Mouse (Mus musculus): Measurements from ENCODE around the gene Yae1d1. TPM values are rescaled to one million over a fixed set of nuclear protein-coding genes. Genes with fewer than 3 reads are reported as not detected.

Gene Yae1d1
- polyA plus RNA-seq (2012) = 9.7 and 14.7 TPM in 2 replicates

DNA sequence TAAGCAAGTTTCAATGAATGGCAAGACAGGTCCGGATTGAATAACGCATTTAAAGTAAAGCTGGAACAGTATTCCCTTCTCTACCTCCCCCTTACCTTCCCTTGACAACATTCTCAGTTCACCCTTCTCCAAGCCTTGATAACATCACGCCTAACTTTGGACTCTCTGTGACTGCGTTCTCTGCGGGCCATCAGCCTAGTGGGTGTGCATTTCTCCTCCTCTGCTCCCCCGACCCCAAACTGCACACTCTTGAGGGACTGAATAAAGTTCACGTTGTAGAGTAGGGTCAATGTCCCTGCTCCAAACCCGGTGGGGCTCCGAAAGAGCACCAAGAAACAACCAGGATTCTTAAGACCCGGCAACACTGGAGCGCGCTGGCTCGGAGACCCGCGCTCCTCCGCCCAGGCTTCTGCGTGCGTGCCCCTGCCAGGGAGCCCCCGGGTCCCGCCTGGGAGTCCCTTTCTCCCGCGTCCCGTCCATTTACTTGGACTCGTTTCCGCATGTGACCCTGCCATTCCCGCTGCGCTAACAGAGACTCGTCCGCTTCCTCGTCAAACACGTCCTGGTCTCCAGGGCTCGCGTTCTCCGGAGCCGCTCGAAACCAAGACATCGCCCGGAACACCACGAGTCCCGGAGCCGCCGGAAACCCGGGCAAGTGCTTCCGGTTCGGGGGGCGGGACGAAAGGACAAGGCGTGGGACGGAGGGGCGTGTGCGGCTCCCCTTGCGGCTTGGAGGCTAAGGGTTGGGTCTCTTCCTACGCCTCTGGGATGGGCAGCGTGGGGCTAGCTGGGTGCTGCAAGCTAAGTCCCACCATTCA lies at the start of gene Yae1d1:
Yae1d1 (minus strand) TSS at position 653 of the 818 bp plus-strand sequence.
- no peak for TF ChIP-seq GATA1 (IDR thresholded peaks at IDR 0.05; ENCODE audit: low read length)

DNA sequence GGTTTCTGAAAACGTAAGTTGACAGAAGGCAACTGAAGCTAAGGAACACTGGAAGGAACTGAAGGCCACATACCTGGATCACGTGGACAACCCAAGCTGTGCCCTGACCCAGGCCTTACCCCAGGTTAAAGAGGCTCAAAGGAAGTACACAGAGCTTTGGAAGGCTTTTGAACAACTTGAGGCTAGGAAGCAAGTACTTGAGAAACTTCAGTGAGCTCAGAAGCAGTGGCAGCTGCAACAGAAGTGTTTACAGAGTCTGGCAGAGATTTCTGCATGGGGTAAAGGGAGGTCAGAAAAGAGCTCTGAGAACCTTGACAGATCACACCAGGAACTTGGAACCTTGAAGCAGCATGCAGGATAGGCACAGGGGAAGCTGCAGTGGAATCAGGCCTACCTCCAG lies 45.7 kb upstream of the Yae1d1 start:
- TF ChIP-seq GATA1 (IDR thresholded peaks at IDR 0.05; ENCODE audit: low read length) = no peak

DNA sequence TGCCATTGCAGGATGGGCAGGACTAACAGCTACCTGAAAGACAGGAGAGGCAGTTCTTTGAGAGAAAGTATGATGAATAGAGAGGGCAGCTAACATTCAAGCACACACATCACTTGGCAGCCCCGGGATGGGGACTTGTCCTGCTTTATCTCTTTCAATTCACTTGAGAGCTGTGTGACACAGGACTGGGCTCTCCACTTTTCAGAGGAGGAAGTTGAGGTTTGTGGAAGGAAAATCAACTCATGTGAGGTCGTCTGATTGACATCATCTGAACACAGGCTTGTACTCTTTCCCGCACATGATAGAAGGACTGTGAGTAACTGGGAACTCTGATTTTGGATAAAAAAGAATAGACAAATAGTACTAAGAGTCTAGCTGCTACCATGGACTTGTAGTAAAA lies 23.5 kb upstream of the Yae1d1 start:
- no peak for TF ChIP-seq GATA1 (IDR thresholded peaks at IDR 0.05; ENCODE audit: low read length)

DNA sequence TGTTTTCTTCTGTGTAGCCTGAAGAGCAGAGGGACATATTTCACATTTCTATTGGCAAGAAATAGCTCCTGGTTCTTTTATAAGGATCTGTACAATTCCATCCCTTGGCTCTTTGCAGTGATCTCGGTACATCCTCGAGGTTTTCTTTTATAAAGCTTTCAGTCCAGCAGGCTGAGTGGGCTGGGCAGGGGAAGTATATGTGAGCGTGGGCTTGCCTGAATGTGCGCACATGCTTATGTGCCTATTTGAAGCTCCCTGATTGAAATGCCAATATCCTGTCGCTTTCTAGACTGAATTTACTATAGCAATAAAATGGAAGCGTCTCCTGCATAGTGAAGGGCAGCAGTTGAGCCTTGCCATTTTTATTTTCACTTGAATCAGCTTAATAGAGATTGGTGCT lies 20.1 kb upstream of the Yae1d1 start:
- TF ChIP-seq GATA1 (IDR thresholded peaks at IDR 0.05; ENCODE audit: low read length) = no peak

DNA sequence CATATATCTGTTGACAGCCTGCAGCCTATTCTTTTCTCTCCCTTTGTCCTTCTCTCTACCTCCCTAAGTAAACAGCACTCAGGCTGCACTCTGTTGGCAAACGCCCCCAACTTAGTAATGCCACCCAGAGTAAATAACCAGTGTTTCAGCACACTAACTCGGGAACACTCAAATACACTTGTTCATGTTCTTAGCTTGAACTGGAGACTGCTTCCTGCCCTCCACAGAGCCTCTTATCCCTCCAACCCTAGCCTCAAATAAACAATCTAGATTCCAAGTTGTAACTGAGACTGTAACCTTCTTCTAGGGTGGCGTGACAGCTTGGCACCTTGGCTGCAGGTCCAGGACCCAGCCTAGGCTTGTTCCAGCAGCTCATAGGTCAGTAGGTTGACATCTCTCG lies 17.9 kb upstream of the Yae1d1 start:
- TF ChIP-seq GATA1 (IDR thresholded peaks at IDR 0.05; ENCODE audit: low read length) = no peak

DNA sequence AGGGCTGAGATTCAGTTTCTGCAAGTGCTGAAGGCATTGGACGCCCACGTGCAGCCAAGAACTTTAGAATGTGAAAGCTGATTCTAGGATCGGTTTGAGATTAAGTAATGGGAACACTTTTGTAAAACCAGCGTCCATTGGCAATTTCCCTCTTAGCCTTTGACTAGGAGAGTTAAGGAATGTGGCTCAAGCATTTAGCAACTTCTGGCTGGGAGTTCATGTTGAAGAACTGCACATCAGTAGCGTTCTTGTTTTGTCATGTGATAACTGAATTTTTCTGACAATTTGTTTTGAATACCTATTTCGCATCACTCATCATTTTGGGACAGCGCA lies 332 bp upstream of the Yae1d1 start:
- TF ChIP-seq GATA1 (IDR thresholded peaks at IDR 0.05; ENCODE audit: low read length) = no peak

DNA sequence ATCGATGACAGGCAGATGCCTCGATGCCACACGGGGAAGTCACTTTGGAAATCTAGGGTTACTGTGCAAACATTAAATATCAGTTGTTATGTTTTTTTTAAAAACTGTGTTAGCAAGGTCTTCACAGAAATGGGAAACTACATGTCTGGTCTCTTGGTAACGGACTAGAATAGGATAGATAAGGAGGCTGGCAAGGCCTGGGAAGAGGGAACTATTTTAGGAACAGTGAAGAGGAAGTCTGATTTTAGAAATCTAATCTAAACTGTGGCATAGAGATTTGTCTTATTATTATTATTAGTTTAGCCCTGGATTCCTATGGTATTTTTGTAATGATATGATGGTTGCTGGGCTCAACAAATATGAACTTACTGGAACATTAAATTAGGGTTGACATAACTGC lies 1.1 kb downstream of the Yae1d1 start:
- no peak for TF ChIP-seq GATA1 (IDR thresholded peaks at IDR 0.05; ENCODE audit: low read length)

DNA sequence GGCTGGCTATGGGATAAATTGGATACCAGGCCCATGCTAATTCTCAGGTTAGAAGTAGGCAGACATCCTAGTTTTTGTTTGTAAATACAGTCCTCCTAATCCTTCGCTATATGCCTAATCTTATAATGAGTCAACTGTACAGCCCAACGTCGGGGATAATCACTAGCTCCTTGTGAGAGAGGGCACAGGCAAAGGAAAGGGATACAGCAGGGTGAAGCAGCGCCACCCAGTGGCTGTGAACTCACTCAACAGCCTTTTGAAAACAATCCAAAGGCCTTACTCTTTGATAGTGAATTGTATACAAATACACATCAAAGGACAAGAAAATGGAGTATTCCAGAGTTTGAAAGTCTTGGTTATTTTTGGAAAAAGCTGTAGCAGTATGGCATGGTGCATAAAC lies 10.0 kb downstream of the Yae1d1 start:
- no peak for TF ChIP-seq GATA1 (IDR thresholded peaks at IDR 0.05; ENCODE audit: low read length)

DNA sequence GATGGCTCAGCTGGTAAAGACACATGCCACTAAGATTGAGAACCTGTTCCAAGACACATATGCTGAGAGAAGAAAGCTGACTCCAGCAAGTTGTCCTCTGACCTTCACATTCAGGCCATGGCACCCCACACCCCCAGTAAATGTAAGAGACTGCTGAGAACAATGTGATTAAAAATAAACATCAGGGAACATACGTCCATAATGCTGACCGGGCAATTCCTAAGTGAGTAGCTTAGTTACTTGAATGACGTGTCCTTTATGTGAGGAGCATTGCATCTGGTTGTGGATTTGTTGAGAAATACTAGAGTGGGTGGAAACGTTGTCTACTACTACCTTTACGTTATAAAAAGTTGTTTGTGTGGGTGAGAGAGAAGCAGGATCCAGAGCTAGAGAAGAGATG lies 10.5 kb downstream of the Yae1d1 start:
- no peak for TF ChIP-seq GATA1 (IDR thresholded peaks at IDR 0.05; ENCODE audit: low read length)

DNA sequence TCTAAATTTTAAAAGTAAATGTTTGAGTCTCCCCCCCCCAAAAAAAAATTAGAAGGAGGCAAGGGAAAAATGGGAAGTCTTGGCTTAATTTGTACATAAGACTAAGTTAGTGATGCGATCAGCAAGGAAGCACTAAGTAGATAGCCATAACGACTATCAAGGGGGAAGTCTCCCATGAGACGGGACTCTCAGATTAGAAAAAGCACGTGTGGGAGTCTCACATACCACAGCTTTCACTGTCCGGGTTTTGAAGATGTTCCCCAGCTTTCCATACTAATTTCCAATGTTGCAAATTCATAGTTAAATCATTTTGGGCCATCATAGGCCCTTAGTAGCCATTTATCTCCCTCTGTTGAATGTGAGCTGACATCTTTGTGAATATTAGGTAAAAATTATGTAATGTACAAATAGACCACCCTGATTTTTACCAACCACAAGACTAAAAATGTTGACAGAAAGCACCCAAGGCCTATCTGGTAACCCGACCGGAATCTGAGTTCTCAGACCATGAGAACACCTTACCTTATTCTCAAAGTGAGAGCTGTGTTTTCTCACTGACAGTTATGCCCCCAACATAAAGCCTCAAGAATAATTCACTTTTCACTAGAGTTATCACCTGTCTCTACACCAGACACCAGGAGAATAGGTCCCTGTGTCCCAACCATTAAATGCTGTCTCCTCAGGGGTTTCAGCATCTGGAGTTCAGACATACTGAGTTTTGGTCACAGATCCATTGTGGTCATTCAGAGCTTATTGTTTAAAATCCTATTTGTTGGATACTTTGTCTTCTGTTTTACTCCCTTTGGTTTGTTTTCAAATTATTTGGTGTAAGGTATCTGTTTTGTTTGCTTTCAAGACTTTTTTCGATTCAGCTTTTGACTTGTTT lies 16.1 kb downstream of the Yae1d1 start:
- no peak for TF ChIP-seq GATA1 (IDR thresholded peaks at IDR 0.05; ENCODE audit: low read length)

DNA sequence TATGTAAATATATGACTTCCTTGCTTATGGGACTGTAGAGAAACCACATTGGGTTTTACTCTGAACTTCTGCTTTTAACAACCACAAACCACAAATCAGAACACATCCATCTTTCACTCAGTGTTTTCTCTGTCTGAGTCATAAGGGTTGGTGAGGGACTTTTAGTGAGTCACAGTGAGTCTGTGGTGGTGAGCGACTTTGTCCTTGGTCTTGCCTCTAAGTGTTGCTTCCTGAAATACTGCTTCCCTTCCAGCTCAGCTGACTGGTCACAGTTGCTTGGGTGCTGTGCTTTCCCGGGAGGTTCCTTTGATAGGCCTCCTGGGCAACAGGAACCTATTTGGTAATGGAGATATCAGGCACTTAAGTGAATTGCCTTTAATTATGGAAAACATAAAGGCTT lies 17.3 kb downstream of the Yae1d1 start:
- TF ChIP-seq GATA1 (IDR thresholded peaks at IDR 0.05; ENCODE audit: low read length) = no peak

DNA sequence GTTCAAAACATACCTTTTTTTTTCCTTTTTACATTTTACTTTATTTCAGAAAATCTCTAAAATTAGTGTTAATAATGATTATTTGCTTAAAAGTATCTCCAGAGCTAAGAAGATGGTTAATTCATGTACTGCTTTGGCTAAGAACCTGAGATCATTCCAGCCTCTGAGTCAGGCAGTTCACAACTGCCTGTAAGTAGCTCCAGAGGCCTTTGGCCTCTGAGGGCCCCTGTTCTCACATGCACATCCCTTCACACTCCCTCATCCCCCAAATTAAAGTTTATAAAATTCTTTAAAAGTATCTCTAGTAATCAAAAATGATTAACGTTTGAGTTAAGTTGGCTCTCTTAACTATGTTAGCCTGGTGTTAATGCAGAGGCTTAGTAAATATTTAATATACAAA lies 17.7 kb downstream of the Yae1d1 start:
- no peak for TF ChIP-seq GATA1 (IDR thresholded peaks at IDR 0.05; ENCODE audit: low read length)

DNA sequence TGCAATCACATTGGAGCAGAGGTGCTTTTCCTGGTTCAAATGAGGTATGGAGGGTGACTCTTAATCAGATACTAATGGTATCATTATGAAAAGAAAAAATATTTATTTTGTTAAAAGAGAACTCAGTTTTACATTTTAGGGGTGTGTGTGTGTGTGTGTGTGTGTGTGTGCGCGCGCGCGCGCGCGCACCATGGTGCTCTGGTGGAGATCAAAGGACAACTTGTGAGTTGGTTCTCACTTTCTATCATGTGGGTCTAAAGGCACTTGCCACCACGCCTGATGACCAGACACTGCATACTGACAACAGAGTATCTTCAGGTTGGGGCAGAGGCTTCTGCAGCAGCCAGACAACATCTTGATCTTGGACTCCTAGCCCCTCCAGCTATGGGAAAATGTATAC lies 18.4 kb downstream of the Yae1d1 start:
- TF ChIP-seq GATA1 (IDR thresholded peaks at IDR 0.05; ENCODE audit: low read length) = no peak

DNA sequence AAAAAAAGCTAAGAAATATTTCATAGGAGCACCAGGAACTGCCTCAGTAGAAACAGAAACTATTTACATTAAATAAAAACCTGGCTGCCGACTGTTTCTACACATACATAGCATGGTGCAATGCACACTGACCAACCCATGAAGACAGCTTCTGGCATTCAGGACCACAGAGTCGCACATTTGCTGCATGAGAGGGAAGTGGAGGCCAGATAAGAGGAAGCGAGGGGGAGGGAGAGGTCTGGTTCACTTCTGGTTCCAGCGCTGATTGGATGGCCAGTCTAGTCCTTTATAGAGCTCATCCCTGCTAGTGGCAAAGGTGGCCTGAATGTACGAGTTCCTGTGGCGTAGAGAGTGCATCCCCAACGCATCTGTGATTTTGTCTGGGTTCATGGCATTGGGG lies 32.5 kb downstream of the Yae1d1 start:
- no peak for TF ChIP-seq GATA1 (IDR thresholded peaks at IDR 0.05; ENCODE audit: low read length)

DNA sequence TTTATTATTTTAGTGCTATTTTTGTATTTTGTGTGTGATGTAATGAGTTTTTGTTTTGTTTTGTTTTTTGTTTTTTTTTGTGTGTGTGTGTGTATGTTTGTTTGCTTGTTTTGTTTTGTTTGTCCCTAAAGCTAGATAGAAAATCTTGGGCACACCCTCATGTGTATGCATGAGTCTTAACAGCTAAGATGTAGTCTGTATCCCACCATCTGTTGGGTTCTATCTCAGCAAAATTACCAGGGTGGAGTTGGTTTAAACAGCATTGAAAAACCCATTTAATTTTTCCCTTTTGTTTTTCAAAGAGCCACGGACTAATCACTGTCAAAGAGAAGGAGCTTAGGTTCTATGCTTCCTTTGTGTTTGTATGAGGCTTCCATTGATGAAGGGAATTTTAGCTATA lies 38.9 kb downstream of the Yae1d1 start:
- TF ChIP-seq GATA1 (IDR thresholded peaks at IDR 0.05; ENCODE audit: low read length) = no peak

DNA sequence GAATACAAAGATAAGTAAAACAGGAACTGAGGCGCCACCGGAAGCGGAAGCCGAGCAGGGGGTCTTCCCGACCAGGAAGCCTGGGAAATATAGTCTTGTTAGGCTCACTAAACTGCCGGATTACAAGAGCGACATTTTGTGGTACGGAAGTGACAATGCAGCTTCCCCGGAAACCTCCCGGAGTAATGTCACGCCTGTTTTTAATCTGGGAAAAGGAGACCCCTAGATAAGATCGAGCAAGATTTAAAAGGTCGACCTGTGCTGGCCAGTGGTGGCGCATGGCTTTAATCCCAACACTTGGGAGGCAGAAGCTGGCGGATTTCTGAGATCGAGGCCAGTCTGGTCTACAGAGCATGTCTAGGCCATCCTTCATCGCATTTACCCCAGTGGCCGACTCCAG lies 43.6 kb downstream of the Yae1d1 start:
- TF ChIP-seq GATA1 (IDR thresholded peaks at IDR 0.05; ENCODE audit: low read length) = no peak

Measured in G1E-ER4 (cell line).